Comparison of ENCODE assay signal across 23 mouse cellular contexts in the genomic region with DNA sequence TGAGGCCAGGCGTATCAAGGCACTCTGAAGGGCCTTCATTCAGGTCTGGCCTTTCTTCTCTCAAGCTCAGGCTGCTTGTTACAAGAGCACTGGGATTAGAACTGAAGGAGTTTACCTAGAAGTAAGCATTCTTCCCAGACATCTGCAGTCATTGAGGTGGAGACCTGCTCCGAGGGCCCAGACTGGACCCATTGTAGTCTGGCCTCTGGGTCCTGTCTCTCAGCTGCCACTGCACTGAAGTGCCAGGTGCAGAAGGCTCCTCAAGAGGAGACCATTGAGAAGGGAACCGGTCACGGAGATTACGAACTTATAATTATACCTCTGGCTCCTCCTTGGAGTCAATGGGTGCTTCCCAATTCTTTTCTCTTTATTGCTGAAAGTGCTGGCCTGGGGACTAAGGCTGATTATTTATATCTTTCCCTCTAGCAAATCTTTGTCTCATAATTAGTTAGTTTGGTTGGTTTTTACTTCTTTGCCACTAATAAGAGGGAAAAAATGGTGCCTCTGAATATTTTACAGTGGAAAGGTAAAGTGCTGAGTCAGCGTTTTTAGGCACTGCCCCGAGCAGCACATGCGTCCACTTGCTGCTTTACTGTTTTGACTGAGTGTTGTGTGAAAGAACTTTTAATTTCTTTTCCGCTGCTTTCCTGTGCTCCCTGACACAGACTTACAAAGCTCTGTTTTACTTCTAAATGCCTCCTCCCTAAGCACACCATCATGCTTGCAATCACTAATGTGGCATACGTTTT.
DNase-seq lines count a peak whose midpoint lies in the region; ATAC-seq and TF ChIP-seq lines count a peak whose summit lies in the region.
"Had no signal": no experiment of that assay in that cellular context is flagged by ENCODE, and none has a peak within 500 bp of the region (broad histone marks: within the 10 kb centered on the region; RNA-seq: fewer than 3 reads in every experiment).

No protein-coding gene starts in this region.

- H3K4me1 ChIP-seq in limb, embryonic 11.5 days (ENCODE audit: control insufficient read depth, insufficient read depth, low read length): no peaks in the 10 kb centered on the region
- H3K4me1 ChIP-seq in limb, embryonic 10.5 days: peaks cover 4% of the 10 kb centered on the region; the same call in 1 of the 2 replicates
- H3K4me1 ChIP-seq in MEL (ENCODE audit: control insufficient read depth in 1 of 2, insufficient read depth in 2 of 2, low read length in 2 of 2): no peaks in the 10 kb centered on the region
- peaks cover 9% of the 10 kb centered on the region; the same call in 1 of the 2 replicates for H3K4me1 ChIP-seq in limb, embryonic 15.5 days
- no peaks in the 10 kb centered on the region for H3K4me1 ChIP-seq in intestine, embryonic 15.5 days (replicated peaks)
- H3K4me1 ChIP-seq: embryonic facial prominence, embryonic 12.5 days; forebrain, embryonic 13.5 days; heart, embryonic 15.5 days; hindbrain, embryonic 10.5 days had no signal

- H3K4me3 ChIP-seq in limb, embryonic 11.5 days (ENCODE audit: low read depth, low read length): no peak overlapping the region
- no peak overlapping the region for H3K4me3 ChIP-seq in limb, embryonic 10.5 days
- no peak overlapping the region for H3K4me3 ChIP-seq in MEL (ENCODE audit: control insufficient read depth in 1 of 2, insufficient read depth in 1 of 2, low read depth in 2 of 2, low read length in 2 of 2)
- H3K4me3 ChIP-seq in limb, embryonic 15.5 days: no peak overlapping the region
- no peak overlapping the region for H3K4me3 ChIP-seq in intestine, embryonic 15.5 days (replicated peaks)
- H3K4me3 ChIP-seq: embryonic facial prominence, embryonic 12.5 days; forebrain, embryonic 13.5 days; heart, embryonic 10.5 days; heart, embryonic 15.5 days; hindbrain, embryonic 10.5 days had no signal

- no peaks in the 10 kb centered on the region for H3K27me3 ChIP-seq in limb, embryonic 11.5 days (ENCODE audit: control insufficient read depth, insufficient read depth, low read length)
- no peaks in the 10 kb centered on the region for H3K27me3 ChIP-seq in limb, embryonic 10.5 days (ENCODE audit: low read depth, poor library complexity, severe bottlenecking)
- no peaks in the 10 kb centered on the region for H3K27me3 ChIP-seq in MEL (ENCODE audit: control insufficient read depth in 1 of 2, insufficient read depth in 2 of 2, low read length in 2 of 2)
- H3K27me3 ChIP-seq in limb, embryonic 15.5 days: no peaks in the 10 kb centered on the region
- H3K27me3 ChIP-seq in intestine, embryonic 15.5 days (replicated peaks): no peaks in the 10 kb centered on the region
- H3K27me3 ChIP-seq: embryonic facial prominence, embryonic 12.5 days; forebrain, embryonic 13.5 days; heart, embryonic 15.5 days had no signal

- no peaks in the 10 kb centered on the region for H3K9me3 ChIP-seq in limb, embryonic 11.5 days (ENCODE audit: control insufficient read depth, low read length)
- H3K9me3 ChIP-seq in limb, embryonic 10.5 days (replicated peaks): no peaks in the 10 kb centered on the region
- no peaks in the 10 kb centered on the region for H3K9me3 ChIP-seq in MEL (replicated peaks; ENCODE audit: insufficient read depth, low read length)
- H3K9me3 ChIP-seq in limb, embryonic 15.5 days: no peaks in the 10 kb centered on the region
- no peaks in the 10 kb centered on the region for H3K9me3 ChIP-seq in intestine, embryonic 15.5 days
- H3K9me3 ChIP-seq: embryonic facial prominence, embryonic 12.5 days; forebrain, embryonic 13.5 days; G1E; heart, embryonic 10.5 days; heart, embryonic 15.5 days; hindbrain, embryonic 10.5 days had no signal

- no peak for TF ChIP-seq POLR2A in MEL (IDR thresholded peaks at IDR 0.05; ENCODE audit: control insufficient read depth in 1 of 2, insufficient read depth in 1 of 2, low read depth in 1 of 2, low read length in 2 of 2, poor library complexity in 1 of 2)

- peak; percentile 68 for ATAC-seq in limb, embryonic 11.5 days (ENCODE audit: insufficient number of reproducible peaks, low FRiP score, low TSS enrichment, low read depth)
- no peak for ATAC-seq in limb, embryonic 15.5 days (ENCODE audit: insufficient number of reproducible peaks, low FRiP score, low TSS enrichment, low read depth)
- ATAC-seq in intestine, embryonic 15.5 days: no peak
- ATAC-seq: forebrain, embryonic 13.5 days; forebrain, postnatal 0 days; intestine, postnatal 0 days had no signal

- H3K36me3 ChIP-seq in limb, embryonic 11.5 days (ENCODE audit: control insufficient read depth, insufficient read depth, low read length): no peaks in the 10 kb centered on the region
- no peaks in the 10 kb centered on the region for H3K36me3 ChIP-seq in limb, embryonic 10.5 days
- no peaks in the 10 kb centered on the region for H3K36me3 ChIP-seq in MEL (ENCODE audit: control insufficient read depth in 1 of 2, insufficient read depth in 2 of 2, low read length in 2 of 2)
- H3K36me3 ChIP-seq in limb, embryonic 15.5 days: no peaks in the 10 kb centered on the region
- no peaks in the 10 kb centered on the region for H3K36me3 ChIP-seq in intestine, embryonic 15.5 days
- H3K36me3 ChIP-seq: embryonic facial prominence, embryonic 12.5 days; G1E; heart, embryonic 10.5 days; heart, embryonic 15.5 days; hindbrain, embryonic 10.5 days had no signal

- H3K4me2 ChIP-seq in limb, embryonic 11.5 days (ENCODE audit: low read depth, severe bottlenecking): no peak overlapping the region
- no peak overlapping the region for H3K4me2 ChIP-seq in limb, embryonic 15.5 days
- H3K4me2 ChIP-seq in intestine, embryonic 15.5 days (replicated peaks): no peak overlapping the region
- H3K4me2 ChIP-seq: embryonic facial prominence, embryonic 12.5 days; forebrain, embryonic 13.5 days; heart, embryonic 15.5 days; hindbrain, embryonic 14.5 days had no signal

- WGBS in limb, embryonic 11.5 days: 67% methylated on average over 10 of the region's 10 CpGs
- 87% methylated on average over 10 of the region's 10 CpGs for WGBS in limb, embryonic 10.5 days
- 38% methylated on average over 10 of the region's 10 CpGs for WGBS in limb, embryonic 15.5 days
- 83% methylated on average over 10 of the region's 10 CpGs for WGBS in intestine, embryonic 15.5 days

- DNase-seq in limb, embryonic 11.5 days (ENCODE audit: low spot score): peak; percentile 23
- no peak for DNase-seq in limb, embryonic 10.5 days (ENCODE audit: low spot score)
- no peak for DNase-seq in MEL (ENCODE audit: low read depth, low spot score)
- peak; percentile 21 for DNase-seq in forelimb bud, embryonic 11.5 days (ENCODE audit: low read depth, low spot score)
- DNase-seq in lung, postnatal 25 days (ENCODE audit: low spot score): no peak
- DNase-seq: adrenal gland, postnatal 10 days; cerebellum, adult 11-12 months; cerebellum, adult 9-10 months; cerebellum, postnatal 25 days; forebrain, postnatal 0 days; gastrocnemius, postnatal 36 days; heart, adult 11 months; heart, postnatal 14 days had no signal

- no peak for TF ChIP-seq EP300 in MEL (IDR thresholded peaks at IDR 0.05; ENCODE audit: low read depth in 1 of 2, low read length in 2 of 2)

- TF ChIP-seq CTCF in MEL (IDR thresholded peaks at IDR 0.05 in 2 of 3, conservative IDR thresholded peaks at IDR 0.05 in 1 of 3; ENCODE audit: control insufficient read depth in 1 of 3, insufficient read depth in 1 of 3, low read depth in 2 of 3, low read length in 3 of 3, poor library complexity in 1 of 3, severe bottlenecking in 1 of 3): no peak

- no peak overlapping the region for H3K27ac ChIP-seq in limb, embryonic 11.5 days (replicated peaks; ENCODE audit: low read depth, low read length)
- no peak overlapping the region for H3K27ac ChIP-seq in limb, embryonic 10.5 days
- H3K27ac ChIP-seq in MEL (ENCODE audit: control insufficient read depth, low read depth, low read length): no peak overlapping the region
- 0 out of 2 replicates have a peak overlapping the region, but pooled peaks have one; percentile 27 for H3K27ac ChIP-seq in limb, embryonic 15.5 days
- H3K27ac ChIP-seq in intestine, embryonic 15.5 days: no peak overlapping the region
- H3K27ac ChIP-seq: embryonic facial prominence, embryonic 12.5 days; forebrain, embryonic 13.5 days; heart, embryonic 10.5 days; heart, embryonic 15.5 days; hindbrain, embryonic 10.5 days; hindbrain, embryonic 14.5 days had no signal

- no peak for TF ChIP-seq RAD21 in MEL (IDR thresholded peaks at IDR 0.05; ENCODE audit: low read depth, low read length)

- no peak overlapping the region for H3K9ac ChIP-seq in limb, embryonic 11.5 days (ENCODE audit: low read length)
- no peak overlapping the region for H3K9ac ChIP-seq in MEL (ENCODE audit: control insufficient read depth, low read depth, low read length, poor library complexity, severe bottlenecking)
- no peak overlapping the region for H3K9ac ChIP-seq in limb, embryonic 15.5 days
- no peak overlapping the region for H3K9ac ChIP-seq in intestine, embryonic 15.5 days
- H3K9ac ChIP-seq: embryonic facial prominence, embryonic 12.5 days; forebrain, embryonic 13.5 days; forebrain, postnatal 0 days; heart, embryonic 15.5 days; hindbrain, embryonic 14.5 days had no signal

- no peaks in the 10 kb centered on the region for H3K79me2 ChIP-seq in MEL (ENCODE audit: control insufficient read depth, insufficient read depth, low read length, poor library complexity)

TF ChIP-seq in MEL, 35 proteins besides CTCF, POLR2A, EP300 and RAD21:
- TF ChIP-seq MAFK (IDR thresholded peaks at IDR 0.05; ENCODE audit: borderline replicate concordance, low read depth, low read length) (peak; percentile 95), NRF1 (IDR thresholded peaks at IDR 0.05; ENCODE audit: insufficient read depth, low read depth, low read length, poor library complexity, severe bottlenecking) (no peak)

Comparison
In these comparisons a context has a peak if more than half of its experiments do, and no peak if none do; other contexts are left out.
1. DNase-seq: peak in limb, embryonic 11.5 days (single experiment) and forelimb bud, embryonic 11.5 days (single experiment); none in limb, embryonic 10.5 days (single experiment), MEL (single experiment) and lung, postnatal 25 days (single experiment).